Mouse (Mus musculus) gonadal fat pad, adult 2 months (tissue): ENCODE measurements around the gene Brd3. TPM values are rescaled to one million over a fixed set of nuclear protein-coding genes. Genes with fewer than 3 reads are reported as not detected.
"Not testable (repeated sequence)": the region's sequence is repeated elsewhere in the genome, so short reads cannot be mapped to it uniquely, and the experiment has no call there.

Experiments
- DNase-seq: peaks from one replicate; pipeline ENCODE4 v3.0.0-alpha.2; 2012; ENCODE audit warnings: low read depth
- polyA plus RNA-seq: library from polyadenylated mRNA; depleted of rRNA; stranded (reverse); fragments of >200 nt; gene quantifications from 2 replicates; pipeline ENCODE4 v1.2.3, GENCODE M21; 2012

Gene Brd3
- polyA plus RNA-seq, 1 experiment: 20.0 TPM

- DNase-seq: no peak
These were observed 3.2 kb upstream of the Brd3 start for GRCm38 (mm10) chr2:27510706-27511105.

GRCm38 (mm10) chr2:27506658-27507057 is 804 bp downstream of the Brd3 start:
- not testable (repeated sequence) for DNase-seq

DNA sequence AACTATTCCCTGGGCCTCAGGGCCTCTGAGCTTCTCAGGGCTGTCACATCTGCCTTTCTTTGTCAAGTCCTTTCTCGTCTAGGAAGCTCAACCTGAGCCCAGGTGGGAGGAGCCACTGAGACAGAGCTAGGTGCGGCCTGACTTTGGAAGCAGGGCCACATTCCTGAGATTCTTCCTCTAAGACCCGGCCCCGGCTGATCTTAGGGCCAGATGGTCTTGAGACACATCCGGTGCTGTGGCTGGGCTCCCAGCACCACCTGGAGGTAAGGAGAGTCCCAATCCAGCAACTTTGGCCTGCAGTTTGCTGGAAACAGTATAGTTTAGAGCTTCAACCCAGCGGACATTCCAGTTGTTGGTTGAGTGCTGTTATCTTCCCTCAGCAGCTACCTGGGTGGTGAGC is 1.9 kb downstream of the Brd3 start:
- DNase-seq: peak; percentile 63

- no peak for DNase-seq
These were observed 3.2 kb downstream of the Brd3 start for GRCm38 (mm10) chr2:27504113-27504885.

GRCm38 (mm10) chr2:27496391-27497028 is 11.0 kb downstream of the Brd3 start:
- DNase-seq: no peak

- no peak for DNase-seq
These were observed 13.5 kb downstream of the Brd3 start for GRCm38 (mm10) chr2:27493971-27494370.

DNA sequence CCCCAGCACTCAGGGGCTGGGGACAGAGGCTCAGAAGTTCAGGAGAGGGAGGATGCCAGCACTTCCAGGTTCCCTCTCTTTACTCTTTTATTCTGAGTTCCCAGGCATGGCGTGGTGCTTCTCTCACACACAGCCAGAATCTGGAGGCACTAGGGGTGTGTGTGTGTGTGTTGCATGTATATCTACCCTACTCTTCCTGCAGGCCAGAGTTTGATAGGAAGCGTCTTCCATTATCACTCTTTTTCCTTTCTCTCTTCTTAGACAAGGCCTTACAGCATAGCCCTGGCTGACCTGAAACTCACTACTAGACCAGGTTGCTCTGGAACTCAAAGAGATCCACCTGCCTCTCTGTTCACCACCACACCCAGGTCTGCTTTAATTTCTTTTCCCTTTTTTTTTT is 16.5 kb downstream of the Brd3 start:
- DNase-seq: no peak

- DNase-seq: no peak
These were observed 19.1 kb downstream of the Brd3 start for GRCm38 (mm10) chr2:27488362-27488761.

DNA sequence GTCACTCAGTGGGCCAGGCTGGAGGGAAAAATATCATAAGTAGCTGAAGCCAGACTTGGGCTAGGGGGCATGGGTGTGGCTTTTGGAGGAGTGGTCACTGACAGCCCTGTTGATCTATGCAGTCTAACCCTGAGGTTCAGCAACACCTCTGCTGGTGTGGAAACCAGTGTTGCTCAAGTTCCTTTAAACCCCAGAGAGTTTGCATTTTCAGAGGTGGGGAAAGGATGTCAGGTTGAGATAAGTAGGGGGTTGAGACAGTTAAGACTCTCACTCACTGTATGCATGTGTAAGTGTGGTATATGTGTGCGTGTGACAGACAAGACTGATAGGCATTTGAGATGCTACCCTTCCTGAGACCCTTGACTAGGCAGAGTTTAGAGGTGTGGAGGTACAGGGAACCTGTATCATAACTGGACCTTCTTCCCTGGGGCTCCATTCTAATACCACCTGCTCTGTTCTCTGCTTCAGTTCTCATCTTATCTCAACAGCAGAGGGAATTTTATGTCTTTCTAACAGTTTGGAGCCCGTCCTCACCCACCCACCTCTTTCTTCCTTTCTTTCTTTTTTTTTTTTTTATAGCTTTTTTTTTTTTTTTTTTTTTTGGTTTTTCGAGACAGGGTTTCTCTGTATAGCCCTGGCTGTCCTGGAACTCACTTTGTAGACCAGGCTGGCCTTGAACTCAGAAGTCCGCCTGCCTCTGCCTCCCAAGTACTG is 20.0 kb downstream of the Brd3 start:
- no peak for DNase-seq

DNA sequence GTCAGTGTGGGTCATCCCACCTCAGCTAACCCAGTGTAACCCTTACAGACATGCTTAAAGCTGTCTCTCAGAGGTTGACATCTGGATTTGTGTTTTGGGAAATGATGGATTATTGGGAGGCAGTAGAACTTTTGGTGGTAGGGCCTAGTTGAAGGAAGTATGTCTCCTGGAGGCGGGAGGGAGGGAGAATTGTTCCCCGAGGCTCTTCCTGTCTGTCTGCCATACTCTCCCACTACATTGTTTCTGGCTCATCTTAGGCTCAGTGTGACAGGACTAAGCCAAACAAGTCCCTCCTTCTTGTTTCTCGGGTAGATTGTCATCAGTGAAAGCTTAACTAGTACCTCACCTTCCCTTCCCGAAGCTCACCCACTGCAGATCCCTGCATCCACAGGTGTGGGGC is 20.7 kb downstream of the Brd3 start:
- no peak for DNase-seq

DNA sequence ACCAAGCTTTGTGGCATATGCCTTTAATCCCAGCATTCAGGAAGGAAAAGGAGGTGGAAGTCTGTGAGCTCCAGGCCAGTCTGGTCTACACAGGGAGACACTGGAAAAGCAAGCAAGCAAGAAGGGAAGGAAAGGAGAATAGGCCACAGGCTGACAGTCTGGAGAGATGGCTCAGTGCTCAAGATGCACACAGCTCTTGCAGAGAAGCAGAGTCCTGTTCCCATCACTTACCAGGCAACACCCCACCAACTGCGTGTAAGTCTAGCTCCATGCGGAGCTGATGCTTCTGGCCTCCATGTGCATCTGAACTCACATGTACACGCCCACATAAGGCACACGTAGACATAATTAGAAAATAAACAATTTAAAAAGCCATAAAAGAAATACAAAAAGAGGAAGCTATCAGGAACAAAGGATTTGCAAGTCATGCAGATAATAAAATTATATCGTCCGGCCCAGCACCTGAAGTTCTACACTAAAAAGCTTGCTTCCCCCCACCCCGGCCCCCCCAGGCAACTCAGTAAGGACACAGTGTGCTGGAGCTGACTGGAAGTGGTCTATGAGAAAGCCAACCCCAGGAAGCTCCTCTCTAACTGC is 25.1 kb downstream of the Brd3 start:
- no peak for DNase-seq

- no peak for DNase-seq
These were observed 27.1 kb downstream of the Brd3 start for GRCm38 (mm10) chr2:27480367-27480766.

GRCm38 (mm10) chr2:27479821-27480220 is 27.6 kb downstream of the Brd3 start:
- no peak for DNase-seq

DNA sequence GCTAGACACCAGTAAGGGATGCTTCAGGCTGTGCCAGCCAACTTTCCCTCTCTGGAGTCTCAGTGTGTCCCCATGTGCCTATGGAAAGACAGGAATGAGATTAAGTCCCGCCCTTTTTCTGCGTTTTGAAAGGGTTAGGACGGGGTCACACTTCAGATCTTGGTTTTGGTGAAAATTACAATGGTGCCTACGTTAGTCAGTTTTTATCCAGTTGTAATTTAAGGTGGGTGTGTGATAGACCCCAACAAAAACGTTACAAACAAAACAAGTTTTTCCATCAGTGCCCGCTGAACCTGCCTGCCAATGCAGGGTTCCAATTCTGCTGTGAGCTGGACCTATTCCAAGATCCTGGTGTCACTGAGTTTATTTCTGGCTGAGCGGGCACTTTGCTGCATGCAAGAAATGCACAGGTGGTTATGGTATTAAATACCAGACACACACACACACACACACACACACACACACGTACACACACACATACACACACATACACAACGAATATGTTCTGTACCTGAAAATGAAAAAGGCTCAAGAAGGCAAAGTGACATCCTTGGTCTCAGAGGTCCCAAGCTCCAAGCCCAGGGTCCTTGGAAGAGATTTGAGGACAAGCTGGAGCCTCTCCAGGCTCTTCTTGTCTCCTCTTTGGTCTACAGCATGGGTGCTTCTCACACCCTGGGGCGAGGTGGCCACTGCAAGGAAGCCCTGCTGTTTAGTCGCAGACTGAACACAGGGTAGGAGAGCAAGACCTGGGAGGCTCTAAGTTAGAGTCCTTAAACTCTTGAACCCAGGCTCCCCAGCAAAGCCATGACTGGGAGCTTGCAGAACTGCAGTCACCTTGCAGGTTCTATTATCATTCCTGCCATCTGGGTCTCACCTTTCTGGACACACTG is 30.9 kb downstream of the Brd3 start:
- no peak for DNase-seq

DNA sequence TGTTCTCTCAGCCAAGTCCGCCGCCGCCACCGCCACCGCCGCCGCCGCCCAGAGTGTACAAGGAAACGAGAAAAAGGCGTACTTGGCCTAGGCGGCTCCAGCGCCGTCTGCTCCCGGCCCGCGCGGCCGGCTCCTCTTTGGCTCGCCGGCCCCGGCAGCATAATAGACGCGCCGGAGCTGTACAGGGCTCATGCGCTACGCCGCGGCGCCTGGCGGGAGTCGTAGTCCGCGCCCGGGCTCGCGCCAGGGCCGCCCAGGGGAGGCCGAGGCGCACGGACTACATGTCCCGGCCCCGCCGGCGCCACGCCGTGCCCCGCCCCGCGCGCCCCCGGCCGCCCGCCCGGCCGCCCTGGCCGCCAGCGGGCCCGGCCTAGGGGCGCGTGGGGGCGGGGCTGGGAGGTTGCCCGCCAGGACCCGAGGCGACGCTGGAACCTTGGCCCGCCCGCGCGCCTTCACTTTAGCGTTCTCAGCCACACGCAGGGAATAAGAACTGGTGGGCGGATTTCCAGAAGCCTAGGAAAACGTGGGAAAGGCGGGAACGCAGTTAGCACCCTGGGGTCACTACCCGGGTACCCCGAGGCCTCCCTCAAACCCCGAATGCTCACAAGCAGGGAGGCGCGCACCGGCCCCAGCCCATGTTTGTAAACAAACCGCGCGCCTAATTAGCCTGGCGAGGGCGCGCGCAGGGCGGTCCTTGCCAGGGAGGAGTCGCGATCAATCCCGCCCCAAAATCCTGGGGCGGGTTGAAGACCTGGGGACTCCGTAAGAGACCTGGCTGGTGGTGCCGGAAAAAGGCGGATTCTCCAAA is 31.8 kb downstream of the Brd3 start:
- peak; percentile 33 for DNase-seq

DNA sequence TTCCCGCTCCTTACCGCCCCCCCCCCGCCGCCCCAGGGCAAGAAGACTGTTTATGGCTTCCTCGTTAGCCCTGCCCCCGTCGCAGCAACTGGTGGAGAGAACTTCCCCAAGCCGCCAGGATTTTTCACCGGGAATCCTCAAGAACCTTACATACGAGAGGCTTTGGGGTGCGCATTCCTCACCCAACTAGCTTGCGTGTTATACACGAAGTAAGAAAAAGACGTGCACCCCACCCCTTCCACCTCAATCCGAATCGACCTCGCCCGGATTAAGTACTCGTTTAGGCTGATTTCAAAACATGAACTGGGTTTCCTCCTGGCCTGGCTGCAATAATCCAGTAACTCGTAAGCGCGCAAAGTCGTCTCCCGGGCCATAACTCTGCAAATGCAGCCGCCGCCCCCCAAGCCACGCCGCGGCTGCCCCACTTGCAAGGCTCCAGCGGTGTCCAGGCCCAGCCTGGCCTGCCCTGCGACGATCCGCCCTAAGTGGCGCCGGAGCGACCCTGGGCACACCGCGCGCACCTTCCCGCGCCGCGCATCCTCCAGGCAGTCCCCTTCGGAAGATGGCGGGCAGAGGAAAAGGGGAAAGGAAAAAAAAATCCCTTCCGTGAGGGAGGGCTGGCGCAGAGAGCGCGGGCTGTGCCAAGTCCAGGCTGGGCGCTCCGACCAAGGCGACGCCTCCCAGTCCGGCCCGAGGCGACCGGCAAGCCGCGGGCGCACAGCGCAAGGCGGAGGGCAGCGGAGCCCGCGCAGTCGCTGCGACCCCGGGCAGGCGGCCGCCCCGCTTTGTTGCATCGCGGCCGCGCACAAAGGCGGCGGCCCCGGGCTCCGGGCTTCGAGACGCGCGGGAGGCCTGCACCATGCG is 32.6 kb downstream of the Brd3 start:
- DNase-seq: no peak

DNA sequence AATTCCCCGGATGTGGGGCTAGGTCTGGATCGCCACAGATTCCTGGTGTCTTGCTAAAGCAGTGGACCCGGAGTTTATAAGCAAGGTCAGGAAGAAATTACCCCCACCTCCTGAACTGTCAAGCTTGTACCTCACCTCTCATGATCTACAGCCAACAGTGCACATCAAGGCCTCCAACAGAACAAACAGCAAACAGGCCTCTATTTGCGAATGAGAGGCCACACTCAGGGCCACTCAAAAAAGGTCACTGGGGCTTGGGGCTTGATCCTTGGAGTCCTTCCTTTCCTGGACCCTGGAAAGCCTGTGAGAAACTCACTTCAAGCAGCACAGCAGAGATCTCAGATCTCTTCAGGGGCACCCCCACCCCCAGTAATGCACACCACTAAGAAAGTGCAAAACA is 33.6 kb downstream of the Brd3 start:
- DNase-seq: no peak

GRCm38 (mm10) chr2:27473061-27473765 is 34.2 kb downstream of the Brd3 start:
- no peak for DNase-seq

- DNase-seq: no peak
These were observed 36.3 kb downstream of the Brd3 start for GRCm38 (mm10) chr2:27471170-27471584.
